Mouse (Mus musculus) heart, postnatal 0 days (tissue): ENCODE data around the gene Upp2.

Experiments used
- CTCF ChIP-seq: IDR thresholded peaks from 2 replicates; pipeline ENCODE4 v1.5.1; 2016; ENCODE audit warnings: antibody characterized with exemption, control low read depth, low read depth
- EP300 ChIP-seq: IDR thresholded peaks from 2 replicates; pipeline ENCODE4 v1.6.1; 2016; ENCODE audit warnings: antibody characterized with exemption, low read depth

- TF ChIP-seq CTCF (no peak), EP300 (no peak)
Observed at GRCm38 (mm10) chr2:58773833-58774232, 206.7 kb downstream of the Upp2 start.
